Mouse (Mus musculus) stomach, embryonic 15.5 days (tissue): Measurements from ENCODE around the gene Plod2. TPM values are rescaled to one million over a fixed set of nuclear protein-coding genes. Genes with fewer than 3 reads are reported as not detected.

ENCODE experiments used
- ATAC-seq: fragments of 200-750 bp; cut with Nextera tagmentation; 2 replicates; pipeline ENCODE4 v1.8.0; 2017; ENCODE audit warnings: low read depth, moderate number of reproducible peaks, moderate TSS enrichment; ENCODE audit not compliant: insufficient read depth, low FRiP score
- H3K27ac ChIP-seq: fragments of 300-500 bp; sonication (generic); 2 replicates; pipeline ENCODE4 v1.5.1; 2015; ENCODE audit warnings: mild to moderate bottlenecking, inconsistent platforms
- H3K27me3 ChIP-seq: fragments of 300-500 bp; sonication (generic); replicated peaks from 2 replicates; pipeline ENCODE4 v1.6.1; 2015; ENCODE audit warnings: inconsistent platforms
- H3K36me3 ChIP-seq: fragments of 300-500 bp; sonication (generic); 2 replicates; pipeline ENCODE4 v1.6.1; 2015; ENCODE audit warnings: inconsistent platforms
- H3K4me1 ChIP-seq: fragments of 300-500 bp; sonication (generic); 2 replicates; pipeline ENCODE4 v1.6.1; 2015; ENCODE audit warnings: inconsistent platforms
- H3K4me2 ChIP-seq: fragments of 300-500 bp; sonication (generic); 2 replicates; pipeline ENCODE4 v1.6.1; 2015; ENCODE audit warnings: mild to moderate bottlenecking, inconsistent platforms
- H3K4me3 ChIP-seq: fragments of 300-500 bp; sonication (generic); replicated peaks from 2 replicates; pipeline ENCODE4 v1.5.1; 2015; ENCODE audit warnings: inconsistent platforms
- H3K9ac ChIP-seq: fragments of 300-500 bp; sonication (generic); 2 replicates; pipeline ENCODE4 v1.6.1; 2015; ENCODE audit warnings: inconsistent platforms
- H3K9me3 ChIP-seq: fragments of 300-500 bp; sonication (generic); 2 replicates; pipeline ENCODE4 v1.6.1; 2016; ENCODE audit warnings: inconsistent platforms
- WGBS: fragments of 180-500 bp; shearing (Covaris S2); methylation state at CpG from one replicate; pipeline ENCODE4 v1.1.7; 2015; 5-methylcytosine and 5-hydroxymethylcytosine counted together
- polyA plus RNA-seq: library from polyadenylated mRNA; unstranded; fragments of >200 nt; fragmentation: Nextera tagmentation; extraction: Ambion mirVana; gene quantifications from 2 replicates; pipeline ENCODE4 v1.2.1, GENCODE M21; 2015

Gene Plod2
- polyA plus RNA-seq, 1 experiment from 2014 or later, result 39.4 TPM

GRCm38 (mm10) chr9:92589021-92589420, 47.0 kb downstream of the Plod2 start:
- ATAC-seq, result no peak
- Histone ChIP-seq H3K4me1 (no peaks in the 10 kb centered on the region), H3K27ac (no peak overlapping the region), H3K4me2 (no peak overlapping the region), H3K36me3 (peaks cover 17% of the 10 kb centered on the region), H3K27me3 (no peaks in the 10 kb centered on the region), H3K9ac (no peak overlapping the region), H3K9me3 (no peaks in the 10 kb centered on the region), H3K4me3 (no peak overlapping the region)
- 92% methylated on average over 5 of the region's 5 CpGs for WGBS

GRCm38 (mm10) chr9:92591482-92591881, 49.5 kb downstream of the Plod2 start:
- H3K27ac ChIP-seq, result no peak overlapping the region
- no peaks in the 10 kb centered on the region for H3K9me3 ChIP-seq
- peaks cover 8% of the 10 kb centered on the region; the same call in 1 of the 2 replicates for H3K36me3 ChIP-seq
- H3K4me1 ChIP-seq, result no peaks in the 10 kb centered on the region
- H3K9ac ChIP-seq, result no peak overlapping the region
- no peak overlapping the region for H3K4me2 ChIP-seq
- no peak overlapping the region for H3K4me3 ChIP-seq
- WGBS, result 78% methylated on average over 5 of the region's 5 CpGs
- ATAC-seq, result no peak
- no peaks in the 10 kb centered on the region for H3K27me3 ChIP-seq

GRCm38 (mm10) chr9:92592757-92593156, 50.7 kb downstream of the Plod2 start:
- Histone ChIP-seq H3K4me3 (no peak overlapping the region), H3K27ac (no peak overlapping the region), H3K36me3 (0 out of 2 replicates have a peak, but pooled peaks cover 8% of the 10 kb centered on the region), H3K9ac (no peak overlapping the region), H3K9me3 (no peaks in the 10 kb centered on the region), H3K4me2 (no peak overlapping the region), H3K27me3 (no peaks in the 10 kb centered on the region), H3K4me1 (no peaks in the 10 kb centered on the region)
- 86% methylated on average over 8 of the region's 8 CpGs for WGBS
- ATAC-seq, result no peak

GRCm38 (mm10) chr9:92594491-92594890, 52.5 kb downstream of the Plod2 start:
- H3K36me3 ChIP-seq, result 0 out of 2 replicates have a peak, but pooled peaks cover 8% of the 10 kb centered on the region
- no peak for ATAC-seq
- no peaks in the 10 kb centered on the region for H3K4me1 ChIP-seq
- 43% methylated on average over 6 of the region's 6 CpGs for WGBS
- no peak overlapping the region for H3K4me2 ChIP-seq
- no peaks in the 10 kb centered on the region for H3K27me3 ChIP-seq
- H3K27ac ChIP-seq, result no peak overlapping the region
- no peaks in the 10 kb centered on the region for H3K9me3 ChIP-seq
- no peak overlapping the region for H3K9ac ChIP-seq
- H3K4me3 ChIP-seq, result no peak overlapping the region

GRCm38 (mm10) chr9:92595296-92595695, 53.3 kb downstream of the Plod2 start:
- WGBS, result 72% methylated on average over 4 of the region's 4 CpGs
- Histone ChIP-seq H3K4me1 (no peaks in the 10 kb centered on the region), H3K4me2 (no peak overlapping the region), H3K4me3 (no peak overlapping the region), H3K27ac (no peak overlapping the region), H3K36me3 (0 out of 2 replicates have a peak, but pooled peaks cover 8% of the 10 kb centered on the region), H3K9ac (no peak overlapping the region), H3K27me3 (no peaks in the 10 kb centered on the region), H3K9me3 (no peaks in the 10 kb centered on the region)
- ATAC-seq, result no peak

- 0 out of 2 replicates have a peak, but pooled peaks cover 8% of the 10 kb centered on the region for H3K36me3 ChIP-seq
- H3K4me3 ChIP-seq, result no peak overlapping the region
- no peaks in the 10 kb centered on the region for H3K27me3 ChIP-seq
- H3K4me1 ChIP-seq, result no peaks in the 10 kb centered on the region
- H3K27ac ChIP-seq, result no peak overlapping the region
- 90% methylated on average over 9 of the region's 9 CpGs for WGBS
- H3K9ac ChIP-seq, result no peak overlapping the region
- no peak overlapping the region for H3K4me2 ChIP-seq
- ATAC-seq, result no peak
- H3K9me3 ChIP-seq, result no peaks in the 10 kb centered on the region
These were observed 55.0 kb downstream of the Plod2 start for GRCm38 (mm10) chr9:92596916-92597547.

GRCm38 (mm10) chr9:92597776-92598175, 55.8 kb downstream of the Plod2 start:
- no peak for ATAC-seq
- H3K4me2 ChIP-seq, result no peak overlapping the region
- no peak overlapping the region for H3K4me3 ChIP-seq
- no peak overlapping the region for H3K9ac ChIP-seq
- WGBS, result 39% methylated on average over 11 of the region's 11 CpGs
- H3K9me3 ChIP-seq, result no peaks in the 10 kb centered on the region
- H3K36me3 ChIP-seq, result 0 out of 2 replicates have a peak, but pooled peaks cover 6% of the 10 kb centered on the region
- H3K4me1 ChIP-seq, result no peaks in the 10 kb centered on the region
- H3K27ac ChIP-seq, result no peak overlapping the region
- H3K27me3 ChIP-seq, result no peaks in the 10 kb centered on the region

- H3K27ac ChIP-seq, result no peak overlapping the region
- WGBS, result 71% methylated on average over 15 of the region's 15 CpGs
These were observed 58.0 kb downstream of the Plod2 start for GRCm38 (mm10) chr9:92599940-92600538.

GRCm38 (mm10) chr9:92601551-92601950, 59.5 kb downstream of the Plod2 start:
- WGBS, result 87% methylated on average over 5 of the region's 5 CpGs
- H3K27me3 ChIP-seq, result no peaks in the 10 kb centered on the region
- no peaks in the 10 kb centered on the region for H3K9me3 ChIP-seq
- no peak overlapping the region for H3K4me3 ChIP-seq
- H3K36me3 ChIP-seq, result 0 out of 2 replicates have a peak, but pooled peaks cover 9% of the 10 kb centered on the region
- ATAC-seq, result no peak
- no peak overlapping the region for H3K9ac ChIP-seq
- no peak overlapping the region for H3K27ac ChIP-seq
- no peak overlapping the region for H3K4me2 ChIP-seq
- H3K4me1 ChIP-seq, result no peaks in the 10 kb centered on the region

More at GRCm38 (mm10) chr9:92599940-92600538, 58.0 kb downstream of the Plod2 start:
- H3K4me1 ChIP-seq, result no peaks in the 10 kb centered on the region
- ATAC-seq, result no peak
- H3K27me3 ChIP-seq, result no peaks in the 10 kb centered on the region
- no peak overlapping the region for H3K9ac ChIP-seq
- no peaks in the 10 kb centered on the region for H3K9me3 ChIP-seq
- 0 out of 2 replicates have a peak, but pooled peaks cover 5% of the 10 kb centered on the region for H3K36me3 ChIP-seq
- H3K4me3 ChIP-seq, result no peak overlapping the region
- no peak overlapping the region for H3K4me2 ChIP-seq

GRCm38 (mm10) chr9:92603541-92603940, 61.5 kb downstream of the Plod2 start:
- H3K4me1 ChIP-seq, result no peaks in the 10 kb centered on the region
- ATAC-seq, result no peak

GRCm38 (mm10) chr9:92610628-92611267, 68.7 kb downstream of the Plod2 start:
- Histone ChIP-seq H3K9me3 (no peaks in the 10 kb centered on the region), H3K4me1 (no peaks in the 10 kb centered on the region), H3K27me3 (no peaks in the 10 kb centered on the region), H3K36me3 (0 out of 2 replicates have a peak, but pooled peaks cover 3% of the 10 kb centered on the region), H3K4me2 (no peak overlapping the region), H3K27ac (no peak overlapping the region), H3K4me3 (no peak overlapping the region), H3K9ac (no peak overlapping the region)
- no peak for ATAC-seq
- 49% methylated on average over 9 of the region's 9 CpGs for WGBS

More at GRCm38 (mm10) chr9:92603541-92603940, 61.5 kb downstream of the Plod2 start:
- H3K9me3 ChIP-seq, result no peaks in the 10 kb centered on the region
- H3K36me3 ChIP-seq, result 0 out of 2 replicates have a peak, but pooled peaks cover 3% of the 10 kb centered on the region
- no peaks in the 10 kb centered on the region for H3K27me3 ChIP-seq
- no peak overlapping the region for H3K4me2 ChIP-seq
- no peak overlapping the region for H3K9ac ChIP-seq
- 87% methylated on average over 4 of the region's 4 CpGs for WGBS
- no peak overlapping the region for H3K4me3 ChIP-seq
- H3K27ac ChIP-seq, result no peak overlapping the region

- Histone ChIP-seq H3K4me3 (no peak overlapping the region), H3K27me3 (no peaks in the 10 kb centered on the region), H3K9me3 (no peaks in the 10 kb centered on the region), H3K4me1 (no peaks in the 10 kb centered on the region), H3K36me3 (no peaks in the 10 kb centered on the region), H3K27ac (no peak overlapping the region), H3K4me2 (no peak overlapping the region), H3K9ac (no peak overlapping the region)
- 86% methylated on average over 15 of the region's 15 CpGs for WGBS
- no peak for ATAC-seq
These were observed 70.6 kb downstream of the Plod2 start for GRCm38 (mm10) chr9:92612641-92613040.
